Mouse (Mus musculus) cerebellum, adult 11-12 months (tissue): ENCODE measurements around the gene Pde4b.

Experiments
- DNase-seq: peaks from one replicate; pipeline ENCODE4 v3.0.0; 2022

The Pde4b gene

DNA sequence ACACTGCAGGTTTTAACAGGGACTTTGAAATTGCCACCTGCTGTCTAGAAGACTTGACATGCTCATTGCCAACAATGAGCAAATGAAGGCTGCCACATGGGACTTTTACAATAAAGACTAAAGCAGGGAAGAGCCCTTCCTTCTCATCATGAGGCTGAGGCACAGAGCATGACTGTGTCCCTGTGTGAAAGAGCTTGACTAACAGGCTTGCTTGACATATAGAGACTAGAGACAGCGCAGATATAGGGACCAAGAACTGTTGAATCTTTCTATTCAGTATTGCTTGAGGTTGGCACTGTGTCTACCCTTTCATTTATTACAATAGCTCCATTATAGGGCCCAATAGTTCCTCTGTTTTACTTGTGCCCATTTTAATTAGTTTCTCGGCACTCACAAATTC is 325.8 kb downstream of the Pde4b start:
- DNase-seq: no peak

DNA sequence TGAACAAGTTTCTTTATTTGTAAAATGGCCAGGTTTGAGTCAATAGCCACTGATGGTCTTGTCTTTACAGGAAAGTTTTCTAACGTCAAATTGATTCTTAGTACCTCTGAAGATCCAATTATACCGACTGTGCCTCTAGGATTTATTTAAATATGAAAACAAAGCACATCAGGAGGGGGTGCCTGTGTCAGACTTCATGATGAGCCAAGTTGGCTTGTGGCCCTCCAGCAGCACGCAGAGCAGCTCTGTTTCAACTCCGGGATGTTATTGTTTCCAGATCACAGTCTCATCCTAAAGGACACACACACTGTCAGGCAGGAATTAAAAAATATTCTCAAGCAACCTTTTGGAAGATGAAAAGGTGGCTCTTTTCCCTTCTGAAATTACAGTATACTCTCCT is 326.5 kb downstream of the Pde4b start:
- peak; percentile 46 for DNase-seq

GRCm38 (mm10) chr4:102414610-102415009 is 327.3 kb downstream of the Pde4b start:
- DNase-seq: no peak

- DNase-seq: no peak
Observed at GRCm38 (mm10) chr4:102420794-102421397, 333.6 kb downstream of the Pde4b start.

- no peak for DNase-seq
Observed at GRCm38 (mm10) chr4:102421398-102421859, 334.1 kb downstream of the Pde4b start.

- no peak for DNase-seq
Observed at GRCm38 (mm10) chr4:102424104-102424503, 336.8 kb downstream of the Pde4b start.

- no peak for DNase-seq
Observed at GRCm38 (mm10) chr4:102425422-102425821, 338.1 kb downstream of the Pde4b start.

GRCm38 (mm10) chr4:102429730-102430341 is 342.5 kb downstream of the Pde4b start:
- no peak for DNase-seq

GRCm38 (mm10) chr4:102432040-102432782 is 344.9 kb downstream of the Pde4b start:
- DNase-seq: peak; percentile 60

GRCm38 (mm10) chr4:102439401-102440118 is 352.2 kb downstream of the Pde4b start:
- DNase-seq: no peak

GRCm38 (mm10) chr4:102440119-102440481 is 352.8 kb downstream of the Pde4b start:
- DNase-seq: no peak

DNA sequence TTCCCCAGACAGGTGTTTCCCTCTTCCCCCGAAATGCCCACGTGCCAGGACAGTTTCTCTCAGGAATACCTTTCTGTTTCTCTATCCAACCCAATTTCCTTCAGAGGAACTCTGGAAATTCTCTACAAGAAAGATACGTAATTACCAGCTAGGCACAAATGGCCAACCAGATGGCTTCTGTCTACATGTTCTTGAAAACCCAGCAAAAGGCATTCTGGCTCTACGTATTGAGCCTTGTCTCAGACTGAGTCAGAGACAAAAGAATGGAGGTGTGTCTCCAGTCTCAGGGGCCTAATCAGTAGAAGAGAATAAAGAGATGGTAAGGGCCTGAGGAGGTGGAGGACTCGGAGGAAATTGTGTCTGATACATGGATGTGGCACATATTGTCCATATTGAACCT is 356.2 kb downstream of the Pde4b start:
- DNase-seq: no peak

DNA sequence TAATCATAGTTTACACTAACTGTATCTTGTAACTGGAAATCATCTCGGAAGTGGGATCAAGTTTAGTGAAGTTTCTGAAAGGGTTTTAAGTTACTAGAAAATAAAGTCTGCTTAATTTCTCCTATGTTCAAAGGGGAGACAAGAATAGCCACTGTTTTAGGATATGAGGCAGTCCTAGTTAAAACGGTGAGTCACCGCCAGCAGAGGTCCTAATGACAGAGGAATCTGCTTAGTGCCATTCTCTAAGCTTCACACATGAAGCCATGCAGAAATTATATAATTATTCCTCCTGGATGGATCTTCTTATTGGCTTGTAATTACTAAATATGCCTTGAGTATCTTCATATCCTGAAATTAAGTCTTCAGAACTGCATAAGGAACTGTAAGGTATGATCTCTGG is 357.2 kb downstream of the Pde4b start:
- DNase-seq: no peak

DNA sequence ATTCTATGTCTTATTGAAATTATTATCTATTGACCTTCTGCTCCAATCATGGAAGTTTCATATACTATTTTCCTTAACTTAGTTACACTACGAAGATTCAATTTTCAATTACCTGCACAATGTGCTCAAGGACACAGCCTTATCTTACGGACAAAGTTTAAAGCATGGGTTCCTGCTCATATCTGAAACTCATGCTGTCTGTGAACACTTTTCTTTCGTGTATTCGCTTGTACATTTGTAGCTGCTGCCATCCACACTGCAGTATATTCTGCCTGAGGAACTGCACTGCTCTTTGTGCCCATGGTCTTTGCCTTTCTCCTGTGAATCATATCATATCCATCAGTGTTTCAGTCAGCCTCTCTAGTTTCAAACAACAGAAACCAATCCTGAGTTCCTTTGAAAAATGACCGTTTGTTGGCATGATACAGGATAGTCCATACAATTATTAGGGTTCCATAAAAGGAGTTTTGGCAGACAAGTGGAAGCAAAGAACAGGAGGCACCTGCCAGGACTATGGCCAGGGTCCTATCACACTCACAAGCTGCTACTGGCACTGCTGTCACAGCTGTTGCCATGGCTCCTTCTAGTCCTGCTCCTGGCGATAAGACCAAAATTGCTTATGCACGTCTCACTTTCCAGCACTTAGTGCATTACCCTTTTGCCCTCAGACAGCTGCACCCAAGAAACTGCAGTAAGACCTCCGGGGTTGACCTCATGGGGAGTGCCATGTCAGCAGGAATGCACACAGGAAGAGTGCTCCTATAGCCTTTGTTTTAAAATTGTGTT is 359.0 kb downstream of the Pde4b start:
- DNase-seq: no peak

GRCm38 (mm10) chr4:102456426-102456825 is 369.1 kb downstream of the Pde4b start:
- DNase-seq: no peak

DNA sequence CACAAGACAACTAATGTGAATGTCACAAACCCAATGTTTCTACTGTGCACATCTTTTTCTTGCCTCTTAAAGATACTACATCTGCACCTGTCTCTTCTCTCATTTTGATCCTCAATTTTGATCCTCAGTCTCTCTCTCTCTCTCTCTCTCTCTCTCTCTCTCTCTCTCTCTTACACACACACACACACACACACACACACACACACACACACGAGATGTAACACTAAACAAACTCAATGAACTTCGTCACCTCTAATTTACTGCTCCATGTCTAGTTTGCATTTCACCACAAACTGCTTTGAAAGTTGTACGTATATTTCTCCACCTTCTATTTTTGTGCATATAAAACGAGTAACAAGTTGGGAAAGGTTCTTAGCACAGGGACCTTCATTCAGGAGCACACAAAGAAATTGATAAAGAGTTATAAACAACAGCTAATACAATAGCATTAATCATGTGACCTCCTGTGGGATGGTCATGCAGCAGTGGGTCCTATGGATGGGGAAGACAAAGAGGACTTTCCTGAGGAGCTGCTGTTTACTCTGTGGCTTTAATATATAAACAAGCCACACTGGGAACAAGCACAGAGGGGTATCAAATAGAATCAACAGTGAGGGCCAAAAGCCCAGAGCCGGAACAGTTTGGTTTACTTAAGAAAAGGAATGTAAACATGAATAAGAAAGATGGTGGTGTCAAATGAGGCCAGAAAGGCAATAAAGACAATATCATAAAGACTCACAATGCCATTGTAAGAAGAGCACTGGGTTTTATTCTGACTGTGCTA is 372.1 kb downstream of the Pde4b start:
- no peak for DNase-seq

- no peak for DNase-seq
Observed at GRCm38 (mm10) chr4:102478104-102478503, 390.8 kb downstream of the Pde4b start.

DNA sequence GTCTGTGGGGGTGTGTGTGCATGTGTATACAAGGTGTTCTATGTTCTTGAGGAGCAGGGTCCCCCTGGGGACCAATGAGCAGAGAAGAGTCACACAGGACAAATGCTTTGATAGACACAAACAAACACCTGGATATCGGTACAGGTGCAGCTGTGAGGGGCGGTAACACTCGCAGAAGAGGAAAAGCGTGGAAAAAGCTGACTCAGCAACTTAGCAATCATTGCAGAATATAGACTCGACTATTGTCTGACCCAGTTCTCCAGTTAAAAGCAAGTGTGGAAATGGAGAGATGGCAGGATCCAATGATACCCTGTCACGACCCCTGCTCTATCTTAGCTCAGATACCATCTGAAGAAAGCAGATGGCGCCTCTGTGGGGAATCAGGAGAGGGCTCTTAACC is 391.5 kb downstream of the Pde4b start:
- no peak for DNase-seq

DNA sequence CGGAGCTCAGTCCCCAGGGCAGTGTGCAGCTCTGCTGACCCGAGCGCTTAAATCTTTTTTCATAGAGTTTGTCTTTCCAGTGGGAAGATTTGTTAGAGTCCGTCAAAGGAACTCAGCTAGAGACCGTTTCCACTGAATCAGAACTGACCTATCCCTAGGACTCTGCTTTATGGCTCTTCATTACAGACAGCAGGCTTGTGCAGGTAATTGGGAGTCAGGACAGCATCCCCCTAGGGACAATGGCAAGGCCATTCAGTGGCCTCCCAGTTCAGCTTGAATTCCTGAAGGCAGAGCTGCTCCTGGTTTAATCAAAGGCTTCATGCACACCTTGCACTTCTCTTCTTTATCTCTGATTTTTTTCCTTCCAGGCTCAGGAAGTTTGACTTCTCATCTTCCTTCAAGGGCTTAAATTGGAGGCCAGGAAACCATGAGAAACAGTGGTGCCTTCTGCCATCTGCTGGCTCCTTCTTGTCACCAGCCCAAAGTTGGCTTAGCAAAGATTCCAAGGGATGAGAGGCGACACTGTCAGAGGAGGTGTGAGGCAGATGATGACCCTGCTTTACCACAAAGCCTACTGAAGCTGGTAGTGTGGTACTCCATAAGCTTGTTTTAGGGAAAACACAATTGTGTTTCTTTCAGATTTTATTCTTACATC is 393.6 kb downstream of the Pde4b start:
- peak; percentile 50 for DNase-seq

- no peak for DNase-seq
Observed at GRCm38 (mm10) chr4:102483354-102484018, 396.1 kb downstream of the Pde4b start.

- no peak for DNase-seq
Observed at GRCm38 (mm10) chr4:102484738-102485137, 397.4 kb downstream of the Pde4b start.
